Mouse (Mus musculus) heart, embryonic 16.5 days (tissue): Measurements from ENCODE around the gene Fut4. TPM values are rescaled to one million over a fixed set of nuclear protein-coding genes. Genes with fewer than 3 reads are reported as not detected.

ENCODE experiments used
- ATAC-seq: fragments of 200-750 bp; cut with Nextera tagmentation; replicated peaks from 2 replicates; pipeline ENCODE4 v1.8.0; 2017; ENCODE audit warnings: moderate number of reproducible peaks; ENCODE audit not compliant: insufficient read depth, low FRiP score; ENCODE audit errors: extremely low read depth
- H3K27ac ChIP-seq: fragments of 300-500 bp; sonication (generic); 2 replicates; pipeline ENCODE4 v1.5.1; 2014; ENCODE audit warnings: mild to moderate bottlenecking, low read length, control low read depth, moderate library complexity
- H3K27me3 ChIP-seq: fragments of 300-500 bp; sonication (generic); 2 replicates; pipeline ENCODE4 v1.6.1; 2014; ENCODE audit warnings: low read length, mixed read lengths; ENCODE audit not compliant: control insufficient read depth, insufficient read depth
- H3K36me3 ChIP-seq: fragments of 300-500 bp; sonication (generic); 2 replicates; pipeline ENCODE4 v1.6.1; 2014; ENCODE audit not compliant: control insufficient read depth, insufficient read depth
- H3K4me1 ChIP-seq: fragments of 300-500 bp; sonication (generic); 2 replicates; pipeline ENCODE4 v1.6.1; 2014; ENCODE audit warnings: low read length, mixed read lengths; ENCODE audit not compliant: control insufficient read depth, insufficient read depth
- H3K4me2 ChIP-seq: fragments of 300-500 bp; sonication (generic); 2 replicates; pipeline ENCODE4 v1.6.1; 2014; ENCODE audit warnings: low read depth, mild to moderate bottlenecking, control low read depth, low read length
- H3K4me3 ChIP-seq: fragments of 300-500 bp; sonication (generic); 2 replicates; pipeline ENCODE4 v1.5.1; 2014; ENCODE audit warnings: mild to moderate bottlenecking, control low read depth, low read length
- H3K9ac ChIP-seq: fragments of 300-500 bp; sonication (generic); 2 replicates; pipeline ENCODE4 v1.6.1; 2014; ENCODE audit warnings: low read length, control low read depth
- H3K9me3 ChIP-seq: fragments of 300-500 bp; sonication (generic); replicated peaks from 2 replicates; pipeline ENCODE4 v1.6.1; 2016; ENCODE audit warnings: low read length; ENCODE audit not compliant: control insufficient read depth
- WGBS: fragments of 180-500 bp; shearing (Covaris S2); extraction: QIAGEN DNeasy Blood & Tissue Kit; methylation state at CpG from one replicate; pipeline ENCODE4 v1.1.7; 2014; 5-methylcytosine and 5-hydroxymethylcytosine counted together
- polyA plus RNA-seq: library from polyadenylated mRNA; unstranded; fragments of >200 nt; fragmentation: Nextera tagmentation; extraction: Ambion mirVana; gene quantifications from 2 replicates; pipeline ENCODE4 v1.2.1, GENCODE M21; 2015

Gene Fut4
- polyA plus RNA-seq, 1 experiment from 2014 or later: 1.2 TPM

- H3K27ac ChIP-seq: no peak overlapping the region
- H3K27me3 ChIP-seq: 0 out of 2 replicates have a peak, but pooled peaks cover 2% of the 10 kb centered on the region
- WGBS: 70% methylated on average over 4 of the region's 4 CpGs
- no peaks in the 10 kb centered on the region for H3K36me3 ChIP-seq
- H3K4me2 ChIP-seq: no peak overlapping the region
- H3K4me3 ChIP-seq: no peak overlapping the region
- ATAC-seq: no peak
- no peak overlapping the region for H3K9ac ChIP-seq
- no peaks in the 10 kb centered on the region for H3K4me1 ChIP-seq
- H3K9me3 ChIP-seq: no peaks in the 10 kb centered on the region
Observed at GRCm38 (mm10) chr9:14739498-14740150, 12.6 kb downstream of the Fut4 start.

GRCm38 (mm10) chr9:14730941-14731541 is 21.2 kb downstream of the Fut4 start:
- Histone ChIP-seq H3K4me3 (no peak overlapping the region), H3K9me3 (no peaks in the 10 kb centered on the region), H3K27me3 (no peaks in the 10 kb centered on the region), H3K27ac (no peak overlapping the region), H3K4me1 (no peaks in the 10 kb centered on the region), H3K9ac (no peak overlapping the region), H3K4me2 (no peak overlapping the region), H3K36me3 (no peaks in the 10 kb centered on the region)
- peak; percentile 52 for ATAC-seq
- WGBS: 53% methylated on average over 9 of the region's 9 CpGs

- ATAC-seq: no peak
- Histone ChIP-seq H3K4me2 (no peak overlapping the region), H3K9me3 (no peaks in the 10 kb centered on the region), H3K4me3 (no peak overlapping the region), H3K36me3 (no peaks in the 10 kb centered on the region), H3K4me1 (no peaks in the 10 kb centered on the region), H3K27ac (no peak overlapping the region), H3K27me3 (no peaks in the 10 kb centered on the region), H3K9ac (no peak overlapping the region)
- WGBS: 79% methylated on average over 4 of the region's 4 CpGs
Observed at GRCm38 (mm10) chr9:14728365-14728764, 23.8 kb downstream of the Fut4 start.

- no peaks in the 10 kb centered on the region for H3K4me1 ChIP-seq
- H3K4me3 ChIP-seq: no peak overlapping the region
- no peak for ATAC-seq
- no peaks in the 10 kb centered on the region for H3K36me3 ChIP-seq
- H3K27ac ChIP-seq: no peak overlapping the region
- 86% methylated on average over 4 of the region's 4 CpGs for WGBS
- no peaks in the 10 kb centered on the region for H3K27me3 ChIP-seq
- no peaks in the 10 kb centered on the region for H3K9me3 ChIP-seq
- H3K9ac ChIP-seq: no peak overlapping the region
- H3K4me2 ChIP-seq: no peak overlapping the region
Observed at GRCm38 (mm10) chr9:14726629-14727028, 25.6 kb downstream of the Fut4 start.

GRCm38 (mm10) chr9:14726005-14726404 is 26.2 kb downstream of the Fut4 start:
- H3K4me1 ChIP-seq: no peaks in the 10 kb centered on the region
- no peaks in the 10 kb centered on the region for H3K9me3 ChIP-seq
- no peaks in the 10 kb centered on the region for H3K27me3 ChIP-seq
- H3K27ac ChIP-seq: no peak overlapping the region
- WGBS: 67% methylated on average over 6 of the region's 6 CpGs
- ATAC-seq: no peak
- no peak overlapping the region for H3K4me3 ChIP-seq
- H3K4me2 ChIP-seq: no peak overlapping the region
- H3K36me3 ChIP-seq: no peaks in the 10 kb centered on the region
- no peak overlapping the region for H3K9ac ChIP-seq

- H3K4me3 ChIP-seq: no peak overlapping the region
- no peak overlapping the region for H3K9ac ChIP-seq
- H3K36me3 ChIP-seq: no peaks in the 10 kb centered on the region
- H3K27me3 ChIP-seq: no peaks in the 10 kb centered on the region
- no peak overlapping the region for H3K4me2 ChIP-seq
- ATAC-seq: no peak
- 72% methylated on average over 5 of the region's 5 CpGs for WGBS
- H3K4me1 ChIP-seq: no peaks in the 10 kb centered on the region
- H3K9me3 ChIP-seq: no peaks in the 10 kb centered on the region
- H3K27ac ChIP-seq: no peak overlapping the region
Observed at GRCm38 (mm10) chr9:14724755-14725420, 27.3 kb downstream of the Fut4 start.

GRCm38 (mm10) chr9:14721610-14722009 is 30.6 kb downstream of the Fut4 start:
- H3K4me3 ChIP-seq: no peak overlapping the region
- peaks cover 11% of the 10 kb centered on the region for H3K4me1 ChIP-seq
- H3K4me2 ChIP-seq: no peak overlapping the region
- H3K9ac ChIP-seq: no peak overlapping the region
- 74% methylated on average over 5 of the region's 5 CpGs for WGBS
- H3K9me3 ChIP-seq: no peaks in the 10 kb centered on the region
- H3K27me3 ChIP-seq: no peaks in the 10 kb centered on the region
- ATAC-seq: no peak
- no peaks in the 10 kb centered on the region for H3K36me3 ChIP-seq
- H3K27ac ChIP-seq: no peak overlapping the region

GRCm38 (mm10) chr9:14720384-14720783 is 31.8 kb downstream of the Fut4 start:
- no peak overlapping the region for H3K4me3 ChIP-seq
- H3K27ac ChIP-seq: no peak overlapping the region
- no peak for ATAC-seq
- H3K36me3 ChIP-seq: no peaks in the 10 kb centered on the region
- H3K9me3 ChIP-seq: no peaks in the 10 kb centered on the region
- H3K4me1 ChIP-seq: peaks cover 11% of the 10 kb centered on the region
- 73% methylated on average over 2 of the region's 2 CpGs for WGBS
- no peaks in the 10 kb centered on the region for H3K27me3 ChIP-seq
- no peak overlapping the region for H3K4me2 ChIP-seq
- H3K9ac ChIP-seq: no peak overlapping the region

- Histone ChIP-seq H3K4me2 (peak overlapping the region; percentile 58), H3K4me3 (peak overlapping the region; percentile 34), H3K4me1 (peaks cover 11% of the 10 kb centered on the region), H3K27me3 (no peaks in the 10 kb centered on the region), H3K9ac (peak overlapping the region; percentile 60), H3K9me3 (no peaks in the 10 kb centered on the region), H3K36me3 (no peaks in the 10 kb centered on the region), H3K27ac (peak overlapping the region; percentile 51)
- 0 out of 2 replicates have a peak, but pooled peaks have one; percentile 18 for ATAC-seq
Observed at GRCm38 (mm10) chr9:14718332-14718691, 33.9 kb downstream of the Fut4 start.
